Mouse (Mus musculus) ovary, postnatal 14 days (tissue): ENCODE results near the gene Nceh1.

Source experiments
- DNase-seq: peaks from one replicate; pipeline ENCODE4 v3.0.0; 2022; ENCODE audit warnings: low spot score

Nceh1 gene

DNA sequence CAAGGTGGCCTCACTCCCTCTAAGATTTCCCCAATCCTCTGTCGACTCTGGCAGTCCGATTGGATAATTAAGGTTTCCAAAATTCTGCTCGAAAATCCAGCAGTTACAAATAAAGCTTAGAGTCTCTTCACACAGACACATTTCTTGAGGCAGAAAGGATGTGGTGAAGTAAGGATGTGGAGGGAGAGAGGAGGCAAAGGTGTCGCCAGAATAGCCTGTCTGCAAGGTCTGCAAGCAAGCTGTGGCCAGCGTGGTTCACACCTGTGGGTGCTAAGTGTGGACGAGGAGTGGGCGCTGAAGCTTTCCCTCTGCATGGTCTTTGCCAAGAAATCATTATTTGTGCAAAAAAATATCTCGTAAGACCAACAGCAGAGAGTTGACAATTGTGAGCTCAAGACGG lies 139.8 kb downstream of the Nceh1 start:
- DNase-seq, result no peak

DNA sequence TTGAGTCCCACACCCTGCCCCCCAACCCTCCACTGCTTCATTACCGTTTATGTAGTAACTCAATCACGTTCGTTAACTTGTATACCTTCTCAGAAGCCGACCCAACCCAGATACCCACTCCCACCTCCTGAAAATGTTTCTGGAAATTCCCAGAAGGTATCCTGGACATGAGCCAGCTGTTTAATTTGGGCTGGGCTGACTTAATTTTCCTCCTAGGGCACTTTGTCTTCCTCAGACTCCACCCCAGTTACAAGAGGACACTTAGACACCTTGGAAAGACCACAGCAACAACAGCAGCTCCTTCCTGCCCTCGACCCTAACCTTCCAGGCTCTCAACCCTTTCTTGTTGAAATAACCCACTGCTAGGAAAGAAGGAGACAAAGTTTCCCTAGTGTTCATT lies 140.8 kb downstream of the Nceh1 start:
- DNase-seq, result no peak

DNA sequence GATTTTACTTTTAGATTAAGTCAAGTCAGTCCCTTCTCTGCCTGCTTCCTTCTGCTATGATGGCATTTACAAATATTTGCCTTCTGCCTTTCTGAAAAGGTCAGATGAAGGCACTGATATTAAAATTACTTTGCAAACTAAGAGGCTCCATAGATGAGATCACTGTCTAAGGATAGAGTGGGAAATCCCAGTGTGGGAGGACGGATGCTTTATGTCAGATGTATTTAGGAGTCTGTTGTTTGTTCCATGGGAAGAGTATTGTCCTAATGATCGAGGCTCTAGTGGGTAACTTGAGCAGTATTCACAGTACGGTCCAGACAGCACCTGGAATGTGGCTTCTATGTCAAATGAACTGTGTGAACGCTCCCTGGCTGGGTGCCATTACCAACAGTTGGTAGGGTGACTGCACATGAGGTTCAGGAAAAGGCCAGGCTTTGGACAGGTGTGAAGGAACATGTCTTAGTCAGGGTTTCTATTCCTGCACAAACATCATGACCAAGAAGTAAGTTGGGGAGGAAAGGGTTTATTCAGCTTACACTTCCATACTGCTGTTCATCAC lies 143.9 kb downstream of the Nceh1 start:
- no peak for DNase-seq

- no peak for DNase-seq
These were observed 147.9 kb downstream of the Nceh1 start for GRCm38 (mm10) chr3:27330706-27331105.
